Mouse (Mus musculus) ES-Bruce4 (cell line): ENCODE data around the gene Vat1.

Source experiments
- CTCF ChIP-seq: IDR thresholded peaks from one replicate; pipeline ENCODE4 v1.8.1; 2011; ENCODE audit warnings: low read depth, low read length
- EP300 ChIP-seq: IDR thresholded peaks from 2 replicates; pipeline ENCODE4 v1.6.1; 2011; ENCODE audit warnings: low read depth, low read length; ENCODE audit not compliant: insufficient read depth

- TF ChIP-seq EP300 (no peak), CTCF (no peak)
Measured at GRCm38 (mm10) chr11:101469155-101469554, 3.1 kb upstream of the Vat1 start.
